Mouse (Mus musculus) heart, adult 2 months (tissue): ENCODE results near the gene Rbm5. TPM values are rescaled to one million over a fixed set of nuclear protein-coding genes. Genes with fewer than 3 reads are reported as not detected.

Experiments
- DNase-seq, 2 experiments: peaks; one replicate each; pipeline ENCODE4 v3.0.0; 2021
- H3K27ac ChIP-seq: fragments of 200-600 bp; 2 replicates; pipeline ENCODE4 v1.8.1; 2022
- H3K27me3 ChIP-seq: fragments of 200-500 bp; 2 replicates; pipeline ENCODE4 v1.6.1; 2012; ENCODE audit warnings: mild to moderate bottlenecking, low read length, inconsistent platforms, mixed read lengths; ENCODE audit not compliant: control insufficient read depth, insufficient read depth
- H3K36me3 ChIP-seq: fragments of 200-500 bp; 2 replicates; pipeline ENCODE4 v1.6.1; 2012; ENCODE audit warnings: low read length, inconsistent platforms; ENCODE audit not compliant: control insufficient read depth, insufficient read depth
- H3K4me1 ChIP-seq: fragments of 200-500 bp; 2 replicates; pipeline ENCODE4 v1.6.1; 2011; ENCODE audit warnings: low read length; ENCODE audit not compliant: control insufficient read depth, insufficient read depth
- H3K4me3 ChIP-seq: fragments of 200-600 bp; 2 replicates; pipeline ENCODE4 v1.8.1; 2022
- H3K79me2 ChIP-seq: fragments of 200-500 bp; replicated peaks from 2 replicates; pipeline ENCODE4 v1.6.1; 2012; ENCODE audit warnings: mild to moderate bottlenecking, inconsistent platforms, low read length, moderate library complexity, mixed read lengths; ENCODE audit not compliant: control insufficient read depth, insufficient read depth
- H3K9ac ChIP-seq: fragments of 200-500 bp; 2 replicates; pipeline ENCODE4 v1.6.1; 2012; ENCODE audit warnings: low read depth, mild to moderate bottlenecking, control low read depth, inconsistent platforms, low read length, mixed read lengths
- CTCF ChIP-seq: fragments of 200-600 bp; IDR thresholded peaks from 2 replicates; pipeline ENCODE4 v1.8.1; 2022; ENCODE audit warnings: antibody characterized with exemption, mild to moderate bottlenecking, moderate library complexity
- EP300 ChIP-seq: fragments of 200-500 bp; IDR thresholded peaks from 2 replicates; pipeline ENCODE4 v1.6.1; 2011; ENCODE audit warnings: low read depth, low read length, control low read depth; ENCODE audit not compliant: insufficient read depth
- POLR2A ChIP-seq: fragments of 200-500 bp; IDR thresholded peaks from 2 replicates; pipeline ENCODE4 v1.6.1; 2011; ENCODE audit warnings: mild to moderate bottlenecking, low read depth, low read length, control low read depth; ENCODE audit not compliant: insufficient read depth
- WGBS: fragments of 180-500 bp; shearing (Covaris S2); methylation state at CpG from one replicate; pipeline ENCODE4 v1.1.7; 2018; 5-methylcytosine and 5-hydroxymethylcytosine counted together
- intact Hi-C: fragments of 180-260 bp; cut with DNase I; formaldehyde crosslinking; loops from one replicate; pipeline ENCODE4 v1.15.1; 2025
- polyA plus RNA-seq: library from polyadenylated mRNA; depleted of rRNA; stranded (reverse); fragments of >200 nt; gene quantifications from 2 replicates; pipeline ENCODE4 v1.2.3, GENCODE M21; 2012; rRNA removed
- total RNA-seq, 2 experiments: library from RNA; stranded (reverse); gene quantifications; 2 replicates each; pipeline ENCODE4 v1.2.3; 2021

Gene Rbm5
- total and polyA plus RNA-seq, 3 experiments: 38.9 to 54.6 (median 50.5) TPM

- no peaks in the 10 kb centered on the region for H3K36me3 ChIP-seq
- TF ChIP-seq EP300: no peak
- TF ChIP-seq CTCF: no peak
- no peak for TF ChIP-seq POLR2A
- intact Hi-C loops: no loop called here
- no peak for DNase-seq
- H3K27me3 ChIP-seq: no peaks in the 10 kb centered on the region
- no peak overlapping the region for H3K4me3 ChIP-seq
- H3K9ac ChIP-seq: no peak overlapping the region
- WGBS: 73% methylated on average over 8 of the region's 8 CpGs
- peaks cover 14% of the 10 kb centered on the region for H3K4me1 ChIP-seq
- no peak overlapping the region for H3K27ac ChIP-seq
- no peaks in the 10 kb centered on the region for H3K79me2 ChIP-seq
Measured at GRCm38 (mm10) chr9:107690391-107690790, 80.4 kb downstream of the Rbm5 start.

Other genes starting within 250 kb of the Rbm5 start
- 10 to 100 TPM; 20.3 to 22.9 TPM for gene Tmem115, start 237.1 kb downstream of the Rbm5 start, total RNA-seq
- 25.9 and 28.3 TPM in 2 replicates for gene Tmem115, start 237.1 kb downstream of the Rbm5 start, polyA plus RNA-seq
- 1 to 10 TPM; 3.2 to 4.3 TPM for gene Cyb561d2, start 228.8 kb downstream of the Rbm5 start, total RNA-seq
- 10.6 and 11.0 TPM in 2 replicates for gene Cyb561d2, start 228.8 kb downstream of the Rbm5 start, polyA plus RNA-seq
- 10 to 100 TPM; 17.2 to 22.1 TPM for gene Nprl2, start 228.8 kb downstream of the Rbm5 start, total RNA-seq
- 33.6 and 40.9 TPM in 2 replicates for gene Nprl2, start 228.8 kb downstream of the Rbm5 start, polyA plus RNA-seq
- gene Zmynd10, start 223.7 kb downstream of the Rbm5 start, total RNA-seq: not detected
- gene Zmynd10, start 223.7 kb downstream of the Rbm5 start, polyA plus RNA-seq: 0.64 and 1.3 TPM in 2 replicates
- 10 to 100 TPM; 12.6 to 13.4 TPM for gene Rassf1, start 219.4 kb downstream of the Rbm5 start, total RNA-seq
- 15.5 and 18.5 TPM in 2 replicates for gene Rassf1, start 219.4 kb downstream of the Rbm5 start, polyA plus RNA-seq
- 10 to 100 TPM; 31.7 to 39.1 TPM for gene Tusc2, start 207.7 kb downstream of the Rbm5 start, total RNA-seq
- 45.8 and 60.4 TPM in 2 replicates for gene Tusc2, start 207.7 kb downstream of the Rbm5 start, polyA plus RNA-seq
- 10 to 100 TPM; 40.8 to 43.6 TPM for gene Hyal2, start 203.1 kb downstream of the Rbm5 start, total RNA-seq
- 39.2 and 40.2 TPM in 2 replicates for gene Hyal2, start 203.1 kb downstream of the Rbm5 start, polyA plus RNA-seq
- 1 to 10 TPM; 5.1 to 5.9 TPM for gene Hyal1, start 194.1 kb downstream of the Rbm5 start, total RNA-seq
- 6.9 and 8.2 TPM in 2 replicates for gene Hyal1, start 194.1 kb downstream of the Rbm5 start, polyA plus RNA-seq
- gene Naa80, start 192.1 kb downstream of the Rbm5 start, total RNA-seq: 10 to 100 TPM; 14.9 to 17.4 TPM
- gene Naa80, start 192.1 kb downstream of the Rbm5 start, polyA plus RNA-seq: 30.0 and 45.4 TPM in 2 replicates
- gene Hyal3, start 190.2 kb downstream of the Rbm5 start, total RNA-seq: under 1 TPM; 0.29 to 0.34 TPM
- 0.26 and 0.31 TPM in 2 replicates for gene Hyal3, start 190.2 kb downstream of the Rbm5 start, polyA plus RNA-seq
- gene Ifrd2, start 183.4 kb downstream of the Rbm5 start, total RNA-seq: 10 to 100 TPM; 39.9 to 51.4 TPM
- gene Ifrd2, start 183.4 kb downstream of the Rbm5 start, polyA plus RNA-seq: 43.7 and 54.5 TPM in 2 replicates
- gene Sema3b, start 161.8 kb downstream of the Rbm5 start, total RNA-seq: 10 to 100 TPM; 19.9 to 24.2 TPM
- 33.7 and 39.1 TPM in 2 replicates for gene Sema3b, start 161.8 kb downstream of the Rbm5 start, polyA plus RNA-seq
- gene Gnai2, start 135.6 kb downstream of the Rbm5 start, total RNA-seq: 100 to 1,000 TPM; 243 to 250 TPM
- gene Gnai2, start 135.6 kb downstream of the Rbm5 start, polyA plus RNA-seq: 311 and 386 TPM in 2 replicates
- gene Slc38a3, start 101.5 kb downstream of the Rbm5 start, total RNA-seq: 10 to 100 TPM; 71.5 to 88.3 TPM
- 162 and 314 TPM in 2 replicates for gene Slc38a3, start 101.5 kb downstream of the Rbm5 start, polyA plus RNA-seq
- not detected for gene Gnat1, start 91.3 kb downstream of the Rbm5 start, total RNA-seq
- gene Gnat1, start 91.3 kb downstream of the Rbm5 start, polyA plus RNA-seq: not detected in 2 replicates
- gene Sema3f, start 60.5 kb downstream of the Rbm5 start, total RNA-seq: 10 to 100 TPM; 13.4 to 16.8 TPM
- gene Sema3f, start 60.5 kb downstream of the Rbm5 start, polyA plus RNA-seq: 29.1 and 31.8 TPM in 2 replicates
- 10 to 100 TPM; 29.8 to 31.2 TPM for gene Rbm6, start 102.2 kb upstream of the Rbm5 start, total RNA-seq
- 8.3 and 18.1 TPM in 2 replicates for gene Rbm6, start 102.2 kb upstream of the Rbm5 start, polyA plus RNA-seq
- gene Mon1a, start 117.2 kb upstream of the Rbm5 start, total RNA-seq: 10 to 100 TPM; 11.0 to 11.2 TPM
- 15.1 and 16.0 TPM in 2 replicates for gene Mon1a, start 117.2 kb upstream of the Rbm5 start, polyA plus RNA-seq
- gene Mst1r, start 135.9 kb upstream of the Rbm5 start, total RNA-seq: 1 to 10 TPM; 3.1 to 3.3 TPM
- 11.3 and 12.5 TPM in 2 replicates for gene Mst1r, start 135.9 kb upstream of the Rbm5 start, polyA plus RNA-seq
- gene Actl11, start 157.5 kb upstream of the Rbm5 start, total RNA-seq: not detected
- gene Actl11, start 157.5 kb upstream of the Rbm5 start, polyA plus RNA-seq: 0.09 and 0.14 TPM in 2 replicates
- not detected for gene Camkv, start 164.7 kb upstream of the Rbm5 start, total RNA-seq
- 0.02 and 0.06 TPM in 2 replicates for gene Camkv, start 164.7 kb upstream of the Rbm5 start, polyA plus RNA-seq
- gene Traip, start 179.1 kb upstream of the Rbm5 start, total RNA-seq: 1 to 10 TPM in 1 of 2 experiments, under 1 TPM in 1; 0.70 to 1.2 TPM
- gene Traip, start 179.1 kb upstream of the Rbm5 start, polyA plus RNA-seq: 0.20 and 0.37 TPM in 2 replicates
- 10 to 100 TPM; 13.4 to 15.7 TPM for gene Uba7, start 204.5 kb upstream of the Rbm5 start, total RNA-seq
- 53.2 and 59.0 TPM in 2 replicates for gene Uba7, start 204.5 kb upstream of the Rbm5 start, polyA plus RNA-seq
- gene Gm20661, start 212.1 kb upstream of the Rbm5 start, total RNA-seq: not detected
- gene Gm20661, start 212.1 kb upstream of the Rbm5 start, polyA plus RNA-seq: 0.32 and 1.2 TPM in 2 replicates
- gene Inka1, start 214.9 kb upstream of the Rbm5 start, total RNA-seq: 1 to 10 TPM; 4.8 to 8.3 TPM
- gene Inka1, start 214.9 kb upstream of the Rbm5 start, polyA plus RNA-seq: 12.6 and 15.7 TPM in 2 replicates
- 1 to 10 TPM in 1 of 2 experiments, under 1 TPM in 1; 0.20 to 1.1 TPM for gene Cdhr4, start 221.5 kb upstream of the Rbm5 start, total RNA-seq
- 2.0 and 8.8 TPM in 2 replicates for gene Cdhr4, start 221.5 kb upstream of the Rbm5 start, polyA plus RNA-seq
- gene Gm20662, start 225.4 kb upstream of the Rbm5 start, total RNA-seq: 1 to 10 TPM; 1.4 to 1.8 TPM
- 2.3 and 3.0 TPM in 2 replicates for gene Gm20662, start 225.4 kb upstream of the Rbm5 start, polyA plus RNA-seq
- 10 to 100 TPM; 30.9 to 39.8 TPM for gene Ip6k1, start 231.5 kb upstream of the Rbm5 start, total RNA-seq
- gene Ip6k1, start 231.5 kb upstream of the Rbm5 start, polyA plus RNA-seq: 46.0 and 62.1 TPM in 2 replicates